Mouse (Mus musculus) monocyte, adult 5-6 weeks (primary cell): ENCODE data around the gene Mms22l. TPM values are rescaled to one million over a fixed set of nuclear protein-coding genes. Genes with fewer than 3 reads are reported as not detected.
"Not testable (repeated sequence)": the region's sequence is repeated elsewhere in the genome, so short reads cannot be mapped to it uniquely, and the experiment has no call there.

Experiments
- ATAC-seq: fragments of 153-309, 156-312 bp; replicated peaks from 2 replicates; pipeline ENCODE4 v1.8.0; 2017; ENCODE audit warnings: mild to moderate bottlenecking; ENCODE audit not compliant: low TSS enrichment, insufficient number of reproducible peaks, severe bottlenecking, poor library complexity, low FRiP score
- total RNA-seq: library from RNA; stranded (forward); fragments of 200-1000, 200-491, 200-594 nt; gene quantifications from 3 replicates; pipeline ENCODE4 v1.2.3, GENCODE M21; 2017

The Mms22l gene
- 4.5 to 11.5 TPM (median 7.0 TPM) in 3 replicates for total RNA-seq

DNA sequence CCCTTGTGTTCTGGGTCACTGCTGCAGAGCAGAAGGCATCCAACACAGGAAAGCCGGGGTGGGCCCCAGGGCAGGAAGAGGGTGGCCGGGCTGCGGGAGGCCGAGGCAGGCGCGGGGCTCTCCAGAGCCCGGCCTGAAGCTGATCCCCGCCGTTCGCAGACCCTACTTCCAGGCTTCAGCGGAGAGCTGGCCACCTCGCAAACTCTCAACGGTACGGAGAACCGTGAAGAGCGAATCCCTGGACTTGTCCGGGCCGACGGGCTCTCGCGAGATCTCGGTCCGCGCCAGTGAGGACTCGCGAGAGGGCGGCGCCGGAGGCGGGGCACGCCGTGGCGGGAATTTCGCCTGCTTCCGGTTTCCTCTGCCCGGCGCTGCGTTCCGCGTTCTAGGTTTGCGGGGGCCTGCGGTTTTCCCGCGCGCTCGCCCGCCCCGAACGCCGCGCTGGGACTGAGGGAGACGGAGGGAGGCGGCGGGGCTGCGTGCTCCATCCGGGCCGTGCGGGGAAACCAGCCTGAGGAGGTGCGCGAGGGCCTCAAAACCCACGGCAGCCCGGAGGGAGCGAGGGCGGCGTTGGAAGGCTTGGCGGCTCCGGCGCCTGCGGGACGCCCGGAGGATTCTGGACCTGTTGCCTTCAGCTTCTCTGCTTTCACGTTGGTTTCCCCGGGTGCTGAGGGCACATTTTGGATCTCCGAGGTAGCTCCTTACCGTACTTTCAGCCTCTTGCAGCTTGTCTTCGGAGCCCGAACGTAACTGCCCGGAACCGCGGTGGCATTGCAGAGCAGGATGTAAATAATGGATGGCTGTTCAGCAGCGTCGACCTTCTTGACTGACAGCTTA, at the start of gene Mms22l:
Mms22l (plus strand) TSS at position 336 of the 837 bp plus-strand sequence.
- peak; percentile 96 for ATAC-seq

DNA sequence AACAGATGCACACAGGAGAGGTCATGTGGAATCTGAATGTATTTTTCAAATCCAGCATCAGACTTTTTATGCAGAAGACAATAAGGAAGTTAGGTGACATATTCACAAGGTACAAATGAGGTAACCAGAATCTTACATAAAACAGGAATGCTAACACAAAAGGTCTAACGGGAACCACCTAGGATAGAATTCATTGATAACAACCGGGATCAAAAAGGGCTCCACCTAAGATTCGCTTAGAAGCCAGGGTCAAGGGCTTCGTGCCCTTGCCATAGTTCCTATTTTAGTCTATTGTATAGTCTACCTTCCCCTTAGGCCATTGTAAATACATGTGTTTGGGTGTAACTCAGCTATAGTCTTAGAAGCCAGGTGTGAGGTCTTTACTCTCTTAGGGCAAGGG, 12.2 kb upstream of the Mms22l start:
- not testable (repeated sequence) for ATAC-seq

- ATAC-seq: no peak
Measured at GRCm38 (mm10) chr4:24496953-24497319, 685 bp downstream of the Mms22l start.

DNA sequence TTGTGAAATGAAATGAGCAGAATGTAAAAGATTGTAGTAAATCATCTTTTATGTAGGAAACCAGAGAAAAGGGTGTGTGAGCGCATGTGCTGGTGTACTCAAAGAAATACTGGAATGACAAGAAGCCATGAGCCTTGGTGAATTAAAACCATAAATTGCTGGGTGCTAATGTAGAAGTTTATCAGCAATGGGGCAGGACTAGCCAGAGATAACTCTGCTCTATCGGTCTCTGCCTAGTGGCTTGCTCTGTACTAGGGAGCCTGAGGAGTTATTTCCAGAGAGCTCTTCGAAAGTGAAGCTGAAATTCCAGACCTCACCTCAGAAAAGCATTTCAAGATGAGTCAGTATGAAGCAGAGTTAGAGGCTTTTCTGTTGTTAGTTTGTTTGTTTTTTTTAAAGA, 12.9 kb downstream of the Mms22l start:
- ATAC-seq: no peak

DNA sequence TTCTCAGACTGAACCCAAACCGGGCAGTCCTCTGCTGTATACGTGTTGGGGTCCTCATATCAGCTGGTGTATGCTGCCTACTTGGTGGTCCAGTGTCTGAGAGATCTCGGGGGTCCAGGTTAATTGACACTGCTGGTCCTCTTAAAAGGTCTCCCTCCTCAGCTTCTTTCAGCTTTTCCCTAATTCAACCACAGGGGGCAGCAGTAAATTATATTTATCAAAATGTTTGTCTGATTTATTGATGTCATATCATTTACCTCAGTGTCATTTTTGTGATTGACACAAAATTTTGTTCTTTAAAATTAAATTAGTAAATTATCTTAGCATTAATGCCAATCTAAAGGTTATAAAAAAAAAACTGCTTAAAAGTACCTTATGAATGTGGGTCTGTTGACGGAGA, 40.7 kb downstream of the Mms22l start:
- ATAC-seq: no peak

DNA sequence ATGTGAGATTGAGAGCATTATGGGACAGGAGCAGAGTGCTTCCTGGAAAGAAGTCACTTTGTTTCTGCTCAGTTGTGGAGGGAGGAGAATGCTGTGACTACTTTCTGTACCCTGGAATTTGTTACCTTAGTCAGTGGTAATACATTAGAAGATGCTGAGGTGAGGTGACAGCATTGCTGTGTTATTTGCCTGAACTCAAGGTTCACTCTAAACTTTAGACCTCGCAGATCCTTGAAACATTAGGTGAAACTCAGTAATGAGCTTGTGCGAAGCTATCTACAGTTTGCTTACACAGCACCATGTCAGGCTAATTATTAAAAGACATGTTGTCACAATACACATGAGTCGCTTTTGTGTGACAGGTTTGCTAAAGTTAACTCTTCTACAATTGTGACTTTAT, 47.2 kb downstream of the Mms22l start:
- ATAC-seq: no peak

DNA sequence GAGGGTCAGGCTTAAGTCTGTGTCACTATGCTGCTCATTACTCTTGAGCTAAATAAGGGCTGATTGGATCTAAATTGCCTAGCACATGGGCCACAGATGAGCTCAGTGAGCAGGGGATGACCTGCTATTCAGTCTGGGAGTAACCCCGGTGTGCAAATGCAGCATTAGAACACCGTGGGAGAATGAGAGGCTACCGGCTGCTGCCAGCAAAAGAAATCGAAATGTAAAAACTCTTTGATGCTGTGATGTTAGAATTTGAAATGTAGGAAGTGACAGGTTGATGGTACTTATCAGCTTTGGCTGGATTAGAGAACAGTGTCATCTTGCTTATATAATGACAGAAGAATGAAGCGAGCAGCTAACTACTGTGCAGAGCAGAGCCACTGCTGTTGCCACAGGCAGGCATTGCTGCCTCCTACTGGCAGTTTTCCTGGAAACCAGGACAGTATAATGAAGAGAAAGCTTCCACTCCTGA, 48.5 kb downstream of the Mms22l start:
- no peak for ATAC-seq

GRCm38 (mm10) chr4:24556116-24556820, 60.0 kb downstream of the Mms22l start:
- no peak for ATAC-seq

- ATAC-seq: no peak
Measured at GRCm38 (mm10) chr4:24557149-24557548, 60.9 kb downstream of the Mms22l start.

DNA sequence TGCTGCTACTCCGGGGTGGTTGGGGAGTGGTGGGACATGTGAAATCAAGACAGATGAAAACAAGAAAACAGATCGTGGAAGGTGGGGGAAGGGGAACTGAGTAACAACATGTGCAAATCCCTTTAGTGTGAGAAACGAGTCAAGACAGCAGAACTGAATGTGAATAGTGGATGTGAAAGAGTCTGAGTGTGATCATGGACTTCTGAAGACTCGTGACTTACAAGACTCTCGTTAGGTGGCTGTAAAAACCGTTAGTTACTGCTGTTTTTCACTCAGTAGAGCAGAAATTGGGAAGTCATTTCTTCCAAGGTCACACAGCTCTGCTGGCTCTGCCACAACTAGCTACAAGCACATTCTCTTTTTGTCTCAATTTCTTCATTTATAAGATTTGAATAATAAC, 71.8 kb downstream of the Mms22l start:
- ATAC-seq: no peak

DNA sequence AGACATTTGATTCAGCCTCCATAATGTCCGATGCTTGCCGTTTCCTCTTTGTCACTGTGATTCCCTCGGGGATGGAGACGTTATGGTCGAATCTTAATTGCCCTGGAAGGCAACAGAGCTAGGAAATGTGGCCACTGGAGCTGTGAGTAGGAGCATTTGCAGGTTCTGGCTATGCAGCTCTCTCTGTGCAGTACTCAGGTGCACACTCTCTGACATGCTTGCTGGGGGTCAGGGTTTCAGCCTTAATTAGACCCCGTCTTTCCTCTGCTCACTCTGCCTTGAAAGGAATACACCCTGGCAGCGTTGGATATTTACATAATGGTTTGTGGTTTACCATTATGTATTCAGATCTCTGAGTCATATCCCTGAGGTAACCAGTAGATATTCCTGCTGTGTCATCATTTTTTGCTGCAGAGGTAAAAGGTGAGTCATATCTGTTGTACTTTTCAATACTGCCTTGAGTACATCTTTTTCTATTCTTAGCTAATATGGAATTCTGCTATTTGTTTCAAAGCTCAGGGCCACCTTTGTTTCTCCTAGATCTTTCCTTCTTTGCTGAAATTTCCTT, 72.8 kb downstream of the Mms22l start:
- no peak for ATAC-seq

GRCm38 (mm10) chr4:24574276-24574675, 78.0 kb downstream of the Mms22l start:
- ATAC-seq: peak; percentile 71

DNA sequence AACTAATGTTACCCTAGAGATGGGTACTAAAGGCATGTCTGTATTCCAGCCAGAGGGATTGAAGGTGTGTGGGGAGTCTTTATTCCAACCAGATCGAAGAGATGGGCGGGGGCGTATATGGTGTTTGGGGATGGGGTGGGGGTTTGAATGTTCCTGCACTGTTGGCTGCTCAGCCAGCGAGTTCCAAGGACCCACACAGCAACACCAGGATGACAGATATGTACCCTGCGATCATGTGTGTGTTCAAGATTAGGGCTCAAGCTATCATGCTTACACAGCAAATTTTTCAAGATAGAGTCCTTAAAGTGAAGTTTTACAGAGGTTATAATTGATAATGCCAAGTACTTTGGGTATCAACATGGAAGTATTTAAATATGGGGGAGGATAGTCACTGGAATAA, 81.3 kb downstream of the Mms22l start:
- ATAC-seq: no peak

DNA sequence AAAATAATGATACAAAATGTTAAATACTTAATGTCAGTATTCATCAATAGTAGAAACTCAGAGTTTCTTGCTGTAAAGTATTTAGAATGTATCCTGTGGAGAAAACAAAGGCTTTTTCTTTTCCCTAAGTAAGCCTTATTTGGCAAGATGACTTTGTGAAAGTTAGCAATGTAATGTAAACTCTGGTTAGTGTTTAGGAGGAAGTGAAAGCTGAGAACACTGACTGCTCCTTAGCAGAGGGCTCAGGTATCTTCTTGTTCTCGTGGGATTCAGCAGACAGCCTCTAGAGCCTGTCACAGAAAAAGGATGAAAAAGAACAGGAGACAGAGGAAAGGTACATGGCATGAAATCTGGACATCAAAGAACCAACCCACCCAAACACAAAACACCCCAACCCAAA, 86.0 kb downstream of the Mms22l start:
- no peak for ATAC-seq

DNA sequence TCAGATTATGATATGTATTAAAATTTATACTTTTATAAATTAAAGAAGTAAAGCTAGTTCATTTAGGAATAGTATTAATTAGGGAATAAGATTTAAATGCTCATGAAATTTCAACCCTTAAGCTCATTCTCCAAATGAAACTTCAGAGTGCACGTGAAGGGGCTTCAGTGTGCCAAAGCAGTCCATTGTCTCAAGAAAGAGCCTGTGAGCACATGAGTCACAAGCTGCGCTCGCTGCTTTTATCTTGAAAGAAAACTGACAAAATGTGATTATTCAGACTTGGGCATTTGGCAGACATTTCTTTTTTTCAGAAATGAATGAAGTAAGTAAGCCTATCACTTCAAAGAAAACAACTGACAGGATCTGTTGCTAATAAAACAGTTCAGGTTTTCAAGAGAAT, 87.7 kb downstream of the Mms22l start:
- ATAC-seq: no peak

GRCm38 (mm10) chr4:24594824-24595223, 98.6 kb downstream of the Mms22l start:
- ATAC-seq: no peak

DNA sequence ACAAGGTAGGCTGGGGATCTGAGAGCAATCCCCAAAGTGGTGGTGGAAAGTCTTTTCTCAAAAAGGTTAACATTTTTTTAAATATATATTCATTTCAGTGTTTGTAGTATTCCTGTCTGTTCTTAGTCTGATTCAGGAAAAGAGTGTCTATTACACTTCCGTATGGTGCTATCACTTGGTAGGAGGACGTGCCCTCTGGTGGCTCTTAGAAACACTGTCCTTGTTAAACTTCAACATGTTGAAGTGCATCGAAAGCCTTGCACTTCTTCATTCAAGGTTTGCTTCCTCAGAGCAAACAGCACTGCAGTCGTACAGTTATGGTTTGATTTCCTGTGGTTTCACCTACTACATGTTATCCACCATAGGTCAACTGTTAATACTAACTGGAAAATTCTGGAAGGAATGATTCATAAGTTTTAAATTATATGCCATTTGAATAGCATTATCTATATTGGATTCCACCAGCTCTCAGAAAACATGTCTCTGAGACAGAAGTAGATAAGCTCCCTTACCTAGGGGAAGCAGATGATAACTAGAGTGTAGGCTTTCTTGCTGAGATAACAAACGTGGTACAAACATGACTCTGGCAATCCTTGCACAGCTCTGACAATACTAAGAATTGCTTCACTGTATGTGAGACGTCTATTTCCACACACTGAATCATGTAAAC, 100.8 kb downstream of the Mms22l start:
- ATAC-seq: no peak

DNA sequence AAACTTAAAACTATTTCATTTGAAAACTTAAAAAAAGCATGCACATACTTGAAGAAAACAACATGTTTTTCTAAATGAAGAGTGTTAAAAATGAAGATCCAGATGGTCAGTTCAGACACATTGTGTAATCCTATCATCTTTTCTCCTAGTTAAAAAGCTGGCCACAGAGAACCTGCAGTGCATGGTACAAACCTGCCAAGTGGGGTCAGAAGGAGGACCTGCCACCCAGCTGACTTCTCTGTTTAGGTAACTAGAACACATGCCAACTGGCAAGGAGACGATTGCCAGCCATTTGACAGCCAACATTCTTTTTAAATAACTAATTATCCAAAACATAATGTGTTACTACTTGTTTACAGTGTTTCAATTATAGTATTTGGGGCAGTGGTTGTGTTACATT, 102.4 kb downstream of the Mms22l start:
- no peak for ATAC-seq

- no peak for ATAC-seq
Measured at GRCm38 (mm10) chr4:24601711-24602110, 105.5 kb downstream of the Mms22l start.
